Mouse (Mus musculus): Measurements from ENCODE around the gene Itga2.

GRCm38 (mm10) chr13:114923331-114923730 is 8.6 kb downstream of the Itga2 start:
- TF ChIP-seq POLR2A (IDR thresholded peaks at IDR 0.05; ENCODE audit: insufficient read depth, low read depth, low read length) (no peak), CTCF (IDR thresholded peaks at IDR 0.05) (no peak)
